Mouse (Mus musculus) kidney, postnatal 25 days (tissue): Measurements from ENCODE around the gene Rtbdn.

Source experiments
- DNase-seq, 2 experiments: peaks; one replicate each; pipeline ENCODE4 v3.0.0; 2021; ENCODE audit warnings: mixed read lengths in 2 of 2

Gene Rtbdn

GRCm38 (mm10) chr8:84981644-84982498, 35.1 kb downstream of the Rtbdn start:
- peak; percentile 58 to 84 for DNase-seq

GRCm38 (mm10) chr8:84982499-84983011, 35.8 kb downstream of the Rtbdn start:
- no peak for DNase-seq

- DNase-seq = peak; percentile 70 to 91
Measured at GRCm38 (mm10) chr8:84984294-84985048, 37.7 kb downstream of the Rtbdn start.

- DNase-seq = peak in 1 of 2 experiments; percentile 22
Measured at GRCm38 (mm10) chr8:84985049-84985683, 38.4 kb downstream of the Rtbdn start.

- DNase-seq = peak; percentile 97 to 98
Measured at GRCm38 (mm10) chr8:84985684-84986378, 39.0 kb downstream of the Rtbdn start.

GRCm38 (mm10) chr8:84986379-84986945, 39.7 kb downstream of the Rtbdn start:
- DNase-seq = no peak

GRCm38 (mm10) chr8:84987388-84987787, 40.6 kb downstream of the Rtbdn start:
- no peak for DNase-seq

GRCm38 (mm10) chr8:84987903-84988302, 41.1 kb downstream of the Rtbdn start:
- no peak for DNase-seq

GRCm38 (mm10) chr8:84989311-84989731, 42.5 kb downstream of the Rtbdn start:
- peak; percentile 92 to 96 for DNase-seq

- DNase-seq = peak; percentile 94 to 97
Measured at GRCm38 (mm10) chr8:84989810-84990209, 43.0 kb downstream of the Rtbdn start.

GRCm38 (mm10) chr8:84990349-84990748, 43.6 kb downstream of the Rtbdn start, which contains the start of gene Hook2:
Gene Hook2 (plus strand): TSS chr8:84990603.
- DNase-seq = peak; percentile 98 to 99

GRCm38 (mm10) chr8:84990836-84991235, 44.0 kb downstream of the Rtbdn start:
- peak; percentile 95 to 98 for DNase-seq

- no peak for DNase-seq
Measured at GRCm38 (mm10) chr8:84994375-84994774, 47.6 kb downstream of the Rtbdn start.

- no peak for DNase-seq
Measured at GRCm38 (mm10) chr8:84995680-84996079, 48.9 kb downstream of the Rtbdn start.

GRCm38 (mm10) chr8:84996978-84997377, 50.2 kb downstream of the Rtbdn start:
- DNase-seq = no peak

GRCm38 (mm10) chr8:84997649-84998295, 51.0 kb downstream of the Rtbdn start:
- peak; percentile 91 to 96 for DNase-seq
